Mouse (Mus musculus) kidney, adult 2 months (tissue): ENCODE data around the gene Lrrc7.

Experiments
- CTCF ChIP-seq: fragments of 200-500 bp; conservative IDR thresholded peaks from 2 replicates; pipeline ENCODE4 v1.5.1; 2011; ENCODE audit warnings: low read depth, mild to moderate bottlenecking, control low read depth, low read length, moderate library complexity, mixed read lengths; ENCODE audit not compliant: insufficient read depth, insufficient read length
- POLR2A ChIP-seq: fragments of 200-500 bp; IDR thresholded peaks from one replicate; pipeline ENCODE4 v1.6.1; 2011; ENCODE audit warnings: low read depth, low read length, control low read depth

DNA sequence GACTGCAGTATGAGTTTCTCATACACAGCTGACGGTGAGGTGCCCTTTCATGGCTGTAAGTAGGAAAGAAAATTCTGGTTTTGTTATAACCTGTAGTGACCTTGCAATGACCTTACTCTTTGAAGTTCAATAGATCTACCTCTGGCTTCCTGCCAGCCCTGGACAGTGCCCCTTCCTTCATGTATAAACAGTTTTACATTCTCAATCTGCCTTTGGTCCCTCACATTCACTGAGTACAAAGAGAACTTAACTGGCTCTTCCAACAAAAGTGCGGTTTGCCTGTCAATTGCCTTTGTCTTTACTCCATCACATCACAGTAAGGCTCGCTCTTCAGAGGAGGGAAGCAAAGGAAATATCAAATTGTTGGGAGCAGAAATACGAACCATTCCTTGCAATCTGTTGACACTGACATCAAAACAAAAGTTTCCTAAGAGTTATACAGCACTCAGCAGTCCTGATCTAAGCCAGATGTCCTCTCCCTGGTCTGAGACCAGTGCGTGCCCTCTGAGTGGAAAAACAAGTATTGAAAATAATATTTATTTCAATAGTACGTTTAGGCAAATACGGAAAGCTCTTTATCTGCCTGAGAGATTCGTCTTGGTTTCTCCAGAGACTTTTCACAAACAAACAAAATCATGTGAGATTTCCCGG, 493.3 kb downstream of the Lrrc7 start:
- TF ChIP-seq CTCF (no peak), POLR2A (no peak)
